Mouse (Mus musculus) CD4-positive helper T cell, adult 2 months (primary cell): ENCODE data around the gene Sytl1.

Experiments used
- DNase-seq: peaks from one replicate; pipeline ENCODE4 v3.0.0-alpha.2; 2012; ENCODE audit warnings: low read depth, missing footprints, low spot score

Gene Sytl1

DNA sequence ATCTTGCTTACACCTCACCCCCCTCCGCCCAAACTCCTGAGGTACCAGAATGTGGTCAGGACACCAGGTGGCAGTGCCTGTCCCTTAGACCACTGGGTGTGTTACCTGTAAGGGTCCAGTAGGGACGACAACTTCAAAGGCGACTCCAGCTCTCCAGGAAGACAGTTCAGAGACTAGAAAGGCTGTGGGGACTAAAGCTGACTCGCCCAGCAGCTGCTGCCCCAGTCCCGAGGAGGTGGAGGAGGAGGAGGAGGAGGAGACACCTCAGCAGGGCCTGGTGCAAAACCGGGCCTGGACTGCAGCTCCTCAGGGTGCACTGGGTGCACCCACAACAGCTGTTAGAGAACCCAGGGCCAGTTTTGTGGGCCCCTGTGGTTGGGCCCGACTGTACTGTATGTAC is at the start of gene Sytl1:
Gene Sytl1 (minus strand): TSS at position 232 of the 400 bp plus-strand sequence.
- peak; percentile 47 for DNase-seq

DNA sequence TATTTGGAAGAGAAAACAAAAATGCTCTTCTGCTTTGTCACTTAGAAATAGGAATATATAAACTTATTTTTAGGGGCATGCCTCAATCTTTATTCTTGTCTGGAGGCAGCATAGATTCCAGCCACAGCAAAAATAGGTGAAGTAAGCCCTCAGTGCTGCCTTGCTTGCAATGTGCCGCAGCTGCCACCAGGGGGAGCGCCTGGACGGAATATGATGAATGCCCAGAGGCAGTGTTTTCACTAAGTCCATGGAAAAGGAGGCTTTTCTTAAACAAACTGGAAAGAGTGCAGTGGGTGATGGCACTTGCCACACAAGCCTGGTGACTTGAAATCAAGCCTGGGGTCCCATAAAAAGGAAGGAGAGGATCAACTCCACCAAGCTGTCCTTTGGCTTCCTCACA is 47.0 kb upstream of the Sytl1 start:
- DNase-seq = peak; percentile 70

DNA sequence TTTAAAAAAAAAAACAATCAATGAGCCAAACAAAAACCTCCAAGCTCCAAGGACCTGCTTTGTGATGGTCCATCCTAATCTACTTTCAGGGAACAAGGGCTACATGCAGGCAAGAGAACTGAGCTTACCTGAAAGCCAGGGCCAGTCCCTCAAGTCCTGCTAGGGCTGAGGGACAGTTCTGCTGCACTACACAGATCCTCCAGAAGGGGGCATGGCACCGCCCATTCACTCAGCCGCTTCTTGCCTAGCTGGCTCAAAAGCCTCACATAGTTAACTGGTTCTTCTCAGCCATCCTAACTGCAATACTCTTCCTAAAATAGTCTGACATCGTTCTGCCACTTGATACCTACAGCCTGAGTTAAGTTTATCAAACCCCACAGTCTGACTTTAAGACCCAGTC is 44.4 kb upstream of the Sytl1 start:
- peak; percentile 68 for DNase-seq

DNA sequence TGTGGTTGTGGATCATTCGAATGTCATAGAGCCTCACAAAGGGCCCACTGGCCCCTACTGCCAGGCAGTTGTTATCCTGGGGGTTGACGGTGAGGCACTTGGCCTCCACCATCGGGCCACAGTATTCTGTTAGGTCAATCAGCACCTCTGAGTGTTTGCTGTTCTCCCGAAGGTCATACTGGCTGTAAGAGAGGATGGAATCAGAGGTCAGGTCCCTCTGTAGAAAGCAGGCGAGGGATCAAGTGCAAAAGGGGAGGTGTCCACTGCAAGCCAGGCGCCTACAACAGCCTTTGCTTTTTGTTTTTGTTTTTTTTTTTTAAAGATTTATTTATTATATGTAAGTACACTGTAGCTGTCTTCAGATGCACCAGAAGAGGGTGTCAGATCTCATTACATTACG is 42.9 kb upstream of the Sytl1 start:
- no peak for DNase-seq

DNA sequence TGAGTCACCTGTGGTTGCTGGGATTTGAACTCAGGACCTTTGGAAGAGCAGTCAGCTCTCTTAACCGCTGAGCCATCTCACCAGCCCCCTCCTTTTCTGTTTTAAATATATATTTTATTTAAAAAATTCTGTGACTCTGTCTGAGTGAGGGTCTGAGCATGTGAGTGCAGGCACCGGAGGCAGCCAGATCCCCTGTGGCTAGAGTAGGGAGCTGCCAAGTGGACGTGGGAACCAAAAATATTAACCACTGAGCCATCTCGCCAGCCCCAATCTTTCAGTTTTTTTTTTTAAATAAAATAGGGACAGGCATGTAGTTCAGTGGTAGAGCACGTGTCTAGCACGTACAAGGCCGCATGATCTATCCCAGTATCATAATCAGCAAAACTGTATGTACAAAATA is 41.9 kb upstream of the Sytl1 start:
- DNase-seq = no peak

DNA sequence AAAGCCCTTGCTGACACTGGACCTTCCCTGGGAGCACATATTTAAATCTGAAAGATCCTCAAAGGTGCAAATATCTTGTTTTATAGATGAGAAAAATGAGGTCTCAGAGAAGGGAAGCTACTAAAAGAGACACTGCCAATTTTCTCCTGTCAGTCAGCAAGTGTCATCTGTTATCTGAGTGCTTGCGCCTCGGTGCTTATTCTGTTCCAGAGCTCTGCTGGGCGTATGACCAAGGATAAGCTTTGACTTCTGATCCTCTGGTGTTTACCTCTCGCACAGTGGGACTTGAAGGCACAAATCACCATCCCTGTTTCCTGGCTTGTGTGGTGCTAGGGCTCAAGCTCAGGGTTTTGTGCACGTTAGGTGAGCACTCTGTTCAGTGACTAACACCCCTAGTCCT is 39.8 kb upstream of the Sytl1 start:
- DNase-seq = no peak

DNA sequence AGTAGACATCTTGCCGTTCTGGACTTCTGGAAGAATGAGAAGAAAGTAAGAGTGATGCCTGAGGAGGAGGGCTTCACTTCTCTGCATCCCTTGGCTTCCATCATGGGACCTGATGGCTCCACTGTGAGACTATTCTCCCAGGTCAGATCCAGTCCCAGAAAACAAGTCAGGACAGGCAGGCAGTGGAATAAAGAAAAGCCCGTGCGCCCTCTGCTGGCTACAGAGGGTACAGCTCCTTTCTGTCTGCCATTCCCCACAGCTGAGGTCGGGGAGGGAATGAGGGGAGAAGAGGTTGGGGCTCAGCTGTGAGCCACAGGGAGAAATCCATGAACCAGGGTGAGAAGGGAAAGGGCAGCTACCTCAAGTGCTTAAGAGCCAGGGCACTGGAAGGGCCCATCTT is 38.9 kb upstream of the Sytl1 start:
- DNase-seq = peak; percentile 52

DNA sequence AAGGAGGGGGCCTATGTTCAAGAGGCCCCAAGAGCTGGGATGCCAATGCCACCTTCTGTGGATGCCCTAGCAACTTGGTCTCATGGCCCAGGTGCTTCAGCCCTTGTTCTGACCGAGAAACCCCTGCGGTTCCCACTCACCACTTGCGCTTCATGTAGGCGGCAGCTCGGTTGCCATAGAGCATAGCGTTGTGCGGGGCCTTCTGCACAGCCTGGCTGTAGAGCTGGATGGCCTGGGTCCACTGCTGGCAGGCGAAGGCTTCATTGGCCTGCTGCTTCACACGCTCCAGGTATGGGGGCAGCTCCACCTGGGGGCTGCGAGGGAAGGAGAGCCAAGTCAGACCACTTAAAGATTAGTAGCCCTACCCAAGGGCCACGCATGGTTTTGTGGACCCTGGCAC is 37.5 kb upstream of the Sytl1 start:
- no peak for DNase-seq

DNA sequence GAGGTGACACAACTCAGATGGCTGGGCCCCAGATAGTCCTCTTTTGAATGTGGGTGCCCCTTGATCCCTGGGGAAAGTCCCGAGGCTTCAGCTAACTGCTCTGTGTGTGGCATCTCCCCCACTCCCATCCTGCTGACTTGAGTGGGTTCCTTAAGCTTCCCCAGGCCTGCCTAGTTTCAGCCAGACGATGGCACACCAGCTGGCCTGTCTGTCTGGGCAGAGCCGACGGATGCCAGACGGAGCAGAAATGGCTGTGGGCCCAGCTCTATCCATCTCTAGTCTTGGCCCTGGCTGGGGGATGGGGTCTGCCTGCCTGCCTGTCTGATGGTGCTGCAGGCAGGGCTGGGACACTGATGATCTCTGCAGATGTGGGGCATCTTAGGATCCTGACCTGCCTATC is 36.8 kb upstream of the Sytl1 start:
- DNase-seq = peak; percentile 41

DNA sequence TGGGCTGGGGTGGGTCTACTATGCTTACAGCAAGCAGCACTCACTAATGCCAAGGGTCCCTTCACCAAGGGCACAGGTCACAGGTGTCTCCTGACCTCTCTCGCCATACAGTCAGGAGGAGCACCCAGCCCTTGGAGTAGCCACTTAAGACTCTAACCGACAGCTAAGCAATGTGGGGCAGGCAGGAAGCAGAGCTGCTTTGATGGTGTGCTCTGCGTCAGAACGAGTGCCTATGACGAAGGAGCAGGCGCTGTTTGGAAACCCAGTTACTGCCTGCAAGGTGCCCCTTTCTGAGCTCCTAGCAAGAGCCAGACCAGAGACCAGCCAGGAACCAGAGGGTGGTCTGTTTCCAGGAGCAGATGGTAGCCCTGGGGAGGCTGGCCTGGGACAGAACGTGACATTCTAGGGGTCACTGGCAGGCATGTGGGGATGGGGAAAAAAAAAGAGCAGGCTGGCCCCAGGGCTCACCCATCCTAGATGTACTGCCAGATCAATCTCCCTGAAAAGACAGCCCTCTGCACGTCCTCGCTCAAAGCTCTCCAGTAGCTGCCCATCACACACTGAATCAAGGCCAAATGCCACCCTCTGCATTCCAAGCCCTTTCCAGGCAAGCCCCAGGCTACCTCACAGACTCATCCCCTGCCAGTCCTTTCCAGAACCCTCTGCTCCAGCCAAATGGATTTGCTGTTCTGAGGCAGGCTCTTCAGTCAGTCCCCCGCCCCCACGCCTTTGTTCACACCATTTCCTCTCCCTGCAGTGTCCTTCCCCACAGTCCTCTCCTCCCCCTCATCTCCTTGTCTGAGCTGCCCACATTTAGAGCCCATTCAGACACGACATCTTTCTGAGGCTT is 35.8 kb upstream of the Sytl1 start:
- peak; percentile 84 for DNase-seq

DNA sequence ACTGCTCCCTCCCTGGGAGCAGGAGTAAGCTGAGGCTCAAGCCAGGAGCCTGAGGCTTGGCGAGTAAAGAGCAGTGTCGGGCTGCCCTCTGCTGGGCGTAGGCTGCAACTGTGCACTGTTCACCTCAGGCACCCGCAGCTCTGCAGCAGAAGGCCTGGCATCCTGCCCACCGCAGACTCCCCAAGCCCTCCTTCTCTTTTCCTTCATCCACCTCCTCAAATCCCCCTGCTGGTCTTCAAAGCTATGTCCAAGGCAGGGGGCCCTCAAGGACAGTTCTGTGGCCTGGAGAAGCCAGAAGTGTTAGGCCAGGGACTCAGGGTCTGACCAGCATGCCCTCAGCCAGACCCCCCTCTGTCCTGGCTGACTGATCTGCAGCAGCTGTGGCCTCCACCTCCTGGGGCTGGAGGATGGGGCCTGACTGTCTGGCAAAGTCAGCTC is 34.9 kb upstream of the Sytl1 start:
- DNase-seq = peak; percentile 83

DNA sequence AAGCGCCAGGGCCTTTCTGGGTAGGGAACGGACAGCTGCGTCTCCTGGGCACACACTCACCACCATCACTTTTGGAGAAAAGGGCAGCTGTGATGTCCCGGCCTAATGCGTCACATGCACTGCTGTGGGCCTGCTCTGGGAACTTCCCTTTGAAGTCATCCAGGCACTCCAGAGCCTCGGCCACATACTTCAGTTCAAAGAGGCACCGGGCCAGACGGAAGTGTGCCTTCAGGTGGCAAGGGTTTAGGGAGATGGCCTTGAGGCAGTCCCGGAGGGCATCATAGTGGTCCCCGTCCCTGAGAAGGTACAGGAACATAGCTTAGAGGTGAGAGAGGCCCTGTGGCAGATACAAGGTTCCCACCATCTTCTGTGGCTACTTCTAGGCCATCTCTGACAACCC is 34.4 kb upstream of the Sytl1 start:
- no peak for DNase-seq

DNA sequence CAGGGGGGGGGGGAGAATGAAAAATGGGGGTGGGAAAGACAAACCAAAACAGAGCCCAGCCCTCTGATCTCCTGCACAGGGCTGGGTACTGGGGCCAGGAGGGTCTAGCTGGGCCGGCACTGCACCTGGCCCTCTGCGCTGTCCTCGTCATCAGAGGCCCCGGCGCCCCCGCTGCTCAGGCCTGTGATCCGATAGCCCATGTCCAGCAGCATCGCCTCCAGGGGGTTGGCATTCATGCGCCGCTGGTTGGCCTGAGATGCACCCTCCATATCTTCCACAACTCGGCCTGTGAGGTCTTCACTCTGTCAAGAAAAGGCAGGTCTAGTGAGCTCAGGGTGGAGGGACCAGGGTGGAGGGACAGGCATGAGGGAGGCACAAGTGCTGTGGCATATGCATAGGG is 31.2 kb upstream of the Sytl1 start:
- no peak for DNase-seq

DNA sequence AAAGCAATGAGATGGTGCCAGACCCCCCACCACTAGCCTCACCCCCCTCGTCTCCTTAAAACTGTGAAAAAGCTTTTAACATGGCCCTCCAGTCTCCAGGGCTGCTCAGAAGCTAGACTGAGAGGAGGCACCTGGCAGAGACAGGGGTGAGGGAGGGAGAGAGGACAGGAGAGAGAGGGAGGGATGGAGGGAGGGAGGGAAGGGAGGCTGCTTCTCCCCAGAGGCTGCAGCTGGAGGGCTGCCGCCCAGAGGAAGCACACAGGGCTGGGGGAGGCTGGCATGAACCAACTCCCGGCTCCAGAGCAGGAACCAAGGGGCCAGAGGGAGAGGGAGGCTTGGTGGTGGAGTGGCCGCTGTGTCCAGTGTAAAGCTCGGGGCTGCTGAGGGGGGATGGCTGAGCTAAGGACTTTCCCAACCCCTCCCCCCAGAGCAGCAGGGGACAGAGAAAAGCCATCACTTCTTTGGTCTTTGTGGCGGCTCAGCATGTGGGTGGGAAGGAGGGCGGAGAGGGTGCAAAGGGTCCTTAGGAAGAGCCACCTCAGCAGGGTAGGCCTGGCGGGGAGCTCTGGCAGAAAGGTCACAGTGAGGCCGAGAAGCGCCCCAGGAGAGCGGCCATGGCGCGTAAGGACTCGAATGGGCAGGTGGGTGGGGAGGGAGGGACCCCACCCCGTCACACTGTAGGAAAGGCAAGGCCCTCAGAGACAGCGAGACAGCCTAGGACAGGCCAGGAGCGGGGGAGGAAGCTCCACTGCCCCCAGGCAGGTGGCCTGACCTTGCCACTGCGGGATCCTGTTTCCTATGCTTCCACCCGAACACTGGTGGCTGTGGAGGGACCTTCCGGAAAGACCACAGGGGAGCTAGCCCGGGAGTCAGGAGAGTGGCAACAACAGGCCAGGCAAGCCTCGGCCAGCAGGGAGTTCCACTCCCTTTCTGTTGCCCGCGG is 30.3 kb upstream of the Sytl1 start:
- no peak for DNase-seq

DNA sequence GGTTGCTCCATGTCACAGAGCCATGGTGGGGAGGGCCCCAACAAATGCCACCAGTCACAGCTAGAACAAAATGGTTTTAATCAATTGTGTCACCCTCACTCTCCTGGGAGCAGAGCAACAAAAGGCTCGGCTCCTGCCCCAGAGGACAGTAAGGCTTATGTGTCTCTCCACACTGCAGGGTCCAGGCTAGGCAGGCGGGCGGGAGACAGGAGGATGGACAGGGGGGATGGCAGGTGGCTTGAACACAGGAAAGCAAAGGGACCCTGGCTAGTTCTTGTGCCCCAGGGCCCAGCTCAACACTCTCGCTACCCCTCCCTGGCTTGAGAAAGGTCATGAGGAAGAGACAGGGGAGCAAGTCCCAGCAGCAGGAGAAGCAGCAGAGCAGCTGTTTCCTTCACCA is 29.5 kb upstream of the Sytl1 start:
- no peak for DNase-seq

DNA sequence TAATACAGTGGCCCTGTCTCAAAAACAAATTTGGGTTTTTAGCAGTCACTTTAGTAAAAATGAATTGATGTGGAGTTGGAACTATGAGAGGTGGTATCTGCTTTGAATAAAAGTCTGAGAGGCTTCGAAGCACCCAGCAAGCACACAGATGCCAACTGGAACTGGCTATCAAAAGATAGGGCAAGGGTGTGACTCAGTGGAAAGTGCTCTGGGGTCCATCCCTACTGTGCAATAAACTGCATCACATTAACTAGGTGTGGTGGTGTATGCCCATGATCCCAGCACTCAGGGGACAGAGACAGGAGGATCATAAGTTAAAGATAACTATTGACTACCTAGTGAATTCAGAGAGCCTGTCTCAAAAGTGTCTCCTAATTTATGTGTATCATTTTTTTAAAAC is 28.3 kb upstream of the Sytl1 start:
- no peak for DNase-seq

DNA sequence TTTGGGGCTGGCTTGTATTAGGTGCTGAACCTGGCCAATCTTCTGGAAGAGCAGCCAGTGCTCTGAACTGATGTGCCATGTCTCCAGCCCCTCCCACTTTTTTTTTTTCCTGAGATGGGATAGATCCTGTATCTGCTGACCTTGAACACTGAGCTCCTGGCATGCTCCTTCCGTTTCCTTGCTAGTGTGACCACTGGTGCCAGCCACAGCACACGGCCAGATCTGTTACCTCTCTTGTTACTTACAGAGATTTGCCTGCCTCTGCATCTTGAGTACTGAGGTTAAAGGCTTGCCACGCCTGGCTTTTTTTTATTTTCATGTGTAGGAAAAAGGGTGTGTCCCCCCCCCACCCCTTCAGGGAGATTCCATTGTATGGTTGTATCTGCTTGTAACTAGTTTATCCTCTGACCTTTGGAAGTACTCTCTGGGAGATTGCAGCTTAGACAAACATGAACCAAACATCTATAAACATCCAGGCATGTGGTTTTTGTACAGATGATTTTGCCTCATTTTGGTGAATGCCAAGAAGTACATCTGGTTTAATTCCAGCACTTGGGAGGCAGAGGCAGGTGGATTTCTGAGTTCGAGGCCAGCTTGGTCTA is 23.7 kb upstream of the Sytl1 start:
- no peak for DNase-seq

DNA sequence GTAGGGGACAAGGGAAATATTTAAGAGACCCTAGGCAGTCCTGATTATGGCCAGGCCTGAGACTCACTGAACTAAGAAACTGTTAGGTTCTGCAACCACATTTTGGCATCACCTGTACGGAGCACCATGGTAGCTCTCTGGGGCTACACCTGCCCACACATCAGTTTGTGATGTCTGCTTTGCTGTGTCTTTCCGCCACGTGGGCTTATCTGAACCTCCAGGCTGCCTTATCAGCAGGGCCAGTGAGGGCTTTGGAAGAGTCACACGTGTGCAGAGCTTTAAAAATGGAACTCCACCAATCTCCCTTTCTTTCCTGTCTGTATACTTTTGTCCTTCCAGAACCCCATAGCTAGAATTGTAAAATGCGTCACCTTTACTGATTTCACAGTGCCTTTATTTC is 23.0 kb upstream of the Sytl1 start:
- DNase-seq = no peak

DNA sequence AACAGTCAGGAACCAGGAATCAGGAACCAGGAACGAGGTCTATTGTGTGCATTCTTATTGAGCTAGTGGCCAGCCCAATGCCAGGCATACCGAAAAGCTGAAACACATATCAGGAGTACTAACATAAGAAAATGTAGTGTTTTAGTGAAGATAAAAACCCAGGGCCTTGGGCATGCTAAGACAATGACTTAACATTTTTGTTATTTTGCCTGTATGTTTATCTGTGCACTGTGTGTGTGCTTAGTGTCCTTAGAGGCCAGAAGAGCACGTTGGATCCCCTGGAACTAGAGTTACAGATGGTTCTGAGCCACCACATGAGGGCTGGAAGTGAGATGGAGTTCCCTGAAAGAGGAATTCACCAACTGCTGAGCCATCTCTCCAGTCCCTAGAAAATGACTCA is 22.4 kb upstream of the Sytl1 start:
- DNase-seq = no peak

DNA sequence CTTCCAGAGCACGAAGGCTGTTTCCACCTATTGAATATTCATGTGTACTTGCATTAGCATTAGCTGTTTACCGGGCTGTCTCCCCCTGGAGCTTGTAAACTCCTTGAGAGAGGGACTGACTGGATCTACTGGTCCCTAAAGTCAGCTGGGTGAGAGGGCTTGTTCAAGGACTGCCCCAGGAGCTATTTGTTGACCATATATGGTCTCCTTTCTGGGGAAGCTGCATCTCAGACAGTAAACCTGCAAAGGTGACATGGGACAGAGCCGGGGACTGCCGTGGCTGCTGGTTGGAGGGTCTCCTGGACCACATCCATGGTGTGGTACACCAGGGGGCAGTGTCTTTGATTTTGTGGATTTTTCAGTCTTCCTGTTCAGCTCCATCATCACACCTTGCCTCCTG is 19.7 kb upstream of the Sytl1 start:
- no peak for DNase-seq

DNA sequence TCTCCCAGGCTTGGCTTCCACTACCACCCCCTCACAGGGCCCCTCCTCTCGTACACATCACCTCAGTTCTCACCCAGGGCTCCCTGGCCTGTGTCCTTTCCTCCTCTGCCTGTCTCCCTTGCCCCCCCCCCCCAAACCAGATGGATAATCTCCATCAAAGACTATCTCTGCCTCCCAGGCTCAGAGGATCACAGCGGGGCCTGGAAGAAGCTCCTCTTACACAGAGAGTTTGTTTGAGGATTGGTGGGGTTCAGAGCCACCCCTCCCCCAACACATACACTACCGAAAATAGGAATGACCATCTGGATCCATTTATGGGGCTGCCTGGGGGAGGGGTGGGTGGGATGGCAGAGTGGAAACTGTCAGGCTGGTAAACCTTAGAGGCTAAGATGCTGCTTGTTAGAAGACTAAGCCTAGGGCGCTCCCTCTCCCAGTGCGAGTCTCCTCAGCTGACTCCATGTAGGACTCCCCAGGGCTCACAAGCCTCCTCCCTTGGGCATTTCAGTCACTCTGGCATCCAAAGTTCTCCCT is 19.1 kb upstream of the Sytl1 start:
- no peak for DNase-seq

DNA sequence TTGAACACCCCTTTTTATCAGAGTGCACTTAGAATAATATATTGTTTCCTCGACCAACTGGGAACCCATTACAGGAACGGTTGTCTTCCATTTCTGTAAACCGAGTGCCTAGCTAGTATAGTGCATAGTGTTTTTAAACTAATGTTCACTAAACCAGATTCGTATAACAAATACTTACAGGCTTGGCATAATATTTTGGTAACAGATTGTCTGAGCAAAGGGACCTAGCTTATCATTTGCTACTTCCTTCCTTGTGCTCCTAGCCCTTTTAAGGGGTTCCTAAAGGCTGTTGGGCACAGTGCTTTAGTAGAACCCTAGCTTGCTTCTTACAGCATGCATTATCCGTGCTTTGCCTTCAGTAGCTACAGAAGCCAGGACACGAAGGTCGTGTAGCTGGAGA is 18.6 kb upstream of the Sytl1 start:
- no peak for DNase-seq
